Mouse (Mus musculus): Measurements from ENCODE around the gene Tmem131l.

Tmem131l gene

DNA sequence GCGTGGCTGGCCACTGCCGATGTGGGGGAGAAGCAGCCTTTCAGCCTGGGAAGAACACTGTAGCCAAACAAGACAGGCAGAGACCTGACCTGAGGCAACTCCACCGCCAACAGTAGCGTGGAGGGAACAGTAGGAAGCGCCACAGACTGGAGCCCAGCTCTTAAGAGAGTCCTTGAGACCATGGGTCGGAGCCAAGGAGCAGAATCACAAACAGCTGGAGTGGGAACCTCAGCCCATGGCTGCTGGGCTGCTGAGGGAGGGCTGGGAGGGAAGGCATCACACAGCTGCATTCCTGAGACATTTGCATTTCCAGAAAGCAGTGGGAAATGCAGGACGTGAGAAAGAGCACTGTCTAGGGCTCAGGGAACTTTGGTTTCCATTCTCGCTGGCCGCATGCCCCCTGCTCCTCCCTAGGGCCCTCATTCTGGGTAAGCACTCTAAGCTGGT lies 8.8 kb upstream of the Tmem131l start:
- DNase-seq (ENCODE audit: low spot score in 2 of 2): no peak

- no peak for DNase-seq (ENCODE audit: low spot score in 2 of 2)
These were observed 6.2 kb upstream of the Tmem131l start for GRCm38 (mm10) chr3:84046206-84046605.

DNA sequence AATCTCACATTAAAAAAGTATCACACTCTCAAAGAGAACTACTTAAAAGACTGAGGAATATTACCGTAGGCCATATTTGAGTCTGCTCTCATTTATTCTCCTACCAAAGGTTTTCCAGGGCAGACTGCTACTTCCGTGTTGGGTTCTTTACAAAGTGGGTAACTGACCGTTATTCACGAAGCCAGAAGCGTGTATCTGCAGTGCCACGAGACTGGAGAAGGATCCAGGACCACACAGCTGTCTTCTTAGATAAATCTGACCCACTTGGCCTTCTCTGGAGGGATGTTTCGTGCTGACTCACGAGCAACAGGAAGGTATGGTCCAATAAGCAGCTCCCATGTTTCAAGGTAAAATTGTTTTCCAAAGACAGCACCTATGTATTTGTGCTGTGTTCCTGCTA lies 1.8 kb upstream of the Tmem131l start:
- no peak for DNase-seq (ENCODE audit: low spot score in 2 of 2)

DNA sequence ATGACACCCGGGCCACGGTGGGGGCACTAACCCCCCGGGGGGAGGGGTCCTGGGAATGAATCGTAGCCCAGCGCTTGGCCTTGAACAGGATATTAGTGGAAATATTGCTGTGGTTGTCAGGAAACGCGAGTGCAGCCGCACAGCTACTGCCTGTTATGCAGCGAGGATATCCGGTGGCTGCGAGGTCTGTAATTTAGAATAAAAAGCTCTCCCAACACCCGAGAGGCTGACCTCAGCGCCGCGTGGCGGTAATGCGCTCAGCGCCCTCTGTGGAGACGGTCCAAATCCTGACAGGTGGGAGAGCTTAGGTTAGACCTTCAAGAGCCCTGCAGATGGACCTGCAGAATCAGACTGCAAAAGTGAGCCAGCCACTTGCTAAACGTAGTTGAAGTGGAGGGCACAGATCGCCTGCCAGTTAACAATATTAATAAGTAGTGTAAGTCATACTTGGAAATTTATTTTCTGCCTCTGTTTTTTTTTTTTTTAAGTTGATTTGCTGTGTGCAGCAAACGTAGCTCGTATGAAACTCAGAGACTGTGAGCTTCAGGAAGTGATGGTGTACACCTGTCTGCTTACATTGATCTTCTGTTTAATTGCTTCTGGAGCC lies 604 bp upstream of the Tmem131l start:
- peak; percentile 18 to 47 for DNase-seq (ENCODE audit: low spot score in 2 of 2)

- peak; percentile 58 to 61 for DNase-seq (ENCODE audit: low spot score in 2 of 2)
These were observed 862 bp downstream of the Tmem131l start for GRCm38 (mm10) chr3:84038981-84039645.

DNA sequence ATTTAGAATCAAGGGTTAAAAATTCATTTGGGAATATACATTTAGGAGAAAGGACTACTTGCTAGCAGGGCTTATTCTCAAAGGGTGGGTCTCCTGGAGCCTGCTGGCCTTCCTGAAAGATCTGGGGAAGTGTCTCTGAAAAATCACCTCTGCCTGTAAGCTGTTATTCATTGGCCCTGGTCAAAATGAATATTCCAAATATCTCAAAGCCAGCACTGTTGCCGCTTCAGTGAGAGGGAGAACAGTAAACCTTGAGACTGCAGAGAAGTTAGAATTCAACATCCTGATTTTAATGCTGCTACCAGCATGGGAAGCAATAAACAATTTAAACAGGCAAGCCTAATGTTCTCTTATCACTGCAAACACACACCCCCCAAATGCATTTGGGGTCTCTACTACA lies 1.8 kb downstream of the Tmem131l start:
- DNase-seq (ENCODE audit: low spot score in 2 of 2): no peak

DNA sequence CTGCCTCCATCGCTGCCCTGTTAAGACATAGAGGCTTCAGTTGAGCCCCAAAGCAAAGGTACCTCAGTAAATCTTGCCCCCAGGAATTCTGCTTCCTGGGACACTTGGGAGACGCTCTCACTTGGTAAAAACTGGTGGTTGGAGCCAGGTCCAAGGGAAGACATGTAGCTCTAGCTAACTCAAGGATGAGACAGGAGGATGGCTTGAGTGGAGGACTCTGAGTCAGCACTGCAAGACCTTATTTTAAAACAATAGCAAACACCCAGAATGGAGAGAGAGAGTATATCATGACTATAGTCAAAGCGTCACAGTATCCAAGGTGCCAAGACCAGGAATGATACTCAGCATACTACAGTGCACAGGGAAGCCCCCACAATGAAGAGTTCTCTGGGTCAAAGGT lies 2.4 kb downstream of the Tmem131l start:
- DNase-seq (ENCODE audit: low spot score in 2 of 2): no peak

- DNase-seq (ENCODE audit: low spot score in 2 of 2): no peak
These were observed 3.1 kb downstream of the Tmem131l start for GRCm38 (mm10) chr3:84036866-84037265.

DNA sequence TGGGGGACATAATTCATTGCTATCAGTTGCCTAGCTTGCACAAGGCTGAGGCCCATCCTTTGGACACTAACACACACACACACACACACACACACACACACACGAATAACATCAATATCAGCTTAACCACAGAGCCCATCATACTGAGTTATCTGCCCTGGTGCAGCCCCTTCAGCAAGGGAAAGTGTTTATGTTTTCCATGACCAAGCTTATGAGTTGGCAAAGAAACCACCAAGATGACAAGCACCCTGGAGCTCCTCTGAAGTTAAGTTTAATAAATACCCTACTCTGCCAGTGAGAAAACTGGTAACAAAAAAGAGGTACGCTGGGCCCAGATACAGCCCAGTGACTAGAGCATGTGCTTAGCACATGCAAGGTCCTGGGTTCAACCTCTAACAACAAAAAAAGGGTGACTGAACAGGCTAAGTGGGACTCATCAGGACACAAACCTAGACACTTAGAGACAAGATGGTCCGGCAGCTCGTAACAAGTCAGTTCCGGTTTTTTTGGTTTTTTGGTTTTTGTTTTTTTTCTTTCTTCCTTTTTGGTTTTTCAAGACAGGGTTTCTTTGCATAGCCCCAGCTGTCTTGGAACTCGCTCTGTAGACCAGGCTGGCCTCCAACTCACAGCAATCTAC lies 4.1 kb downstream of the Tmem131l start:
- DNase-seq (ENCODE audit: low spot score in 2 of 2): no peak

DNA sequence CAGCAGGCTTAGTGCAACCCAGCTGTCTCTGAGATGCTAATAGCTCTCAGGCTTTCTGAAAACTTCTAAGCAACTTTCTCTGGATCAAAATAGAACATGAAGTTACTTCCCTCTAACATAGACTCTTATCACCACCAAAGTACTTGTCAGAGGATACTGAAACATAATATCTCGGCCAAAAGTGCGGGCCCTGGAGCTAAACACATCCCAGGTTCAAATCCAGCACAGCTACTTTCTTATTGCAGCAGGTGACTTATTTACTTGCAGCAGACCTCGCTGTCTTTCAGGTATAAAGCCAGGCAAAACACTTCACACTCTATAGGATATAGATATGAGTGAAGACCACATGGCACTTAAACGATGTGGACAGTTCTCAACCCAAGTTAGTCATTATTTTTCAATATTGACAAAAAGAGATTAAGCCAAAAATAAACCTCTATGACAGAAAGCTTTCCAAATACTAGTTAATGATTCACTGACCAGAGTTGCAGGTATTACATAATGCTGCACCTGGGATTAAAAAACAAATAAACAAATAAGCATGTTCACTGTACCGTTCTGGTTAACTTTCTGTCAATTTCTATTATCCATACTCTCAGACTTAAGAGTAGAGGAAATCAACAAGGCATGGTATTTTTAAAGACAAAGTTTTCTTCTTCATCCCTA lies 5.7 kb downstream of the Tmem131l start:
- DNase-seq (ENCODE audit: low spot score in 2 of 2): no peak

DNA sequence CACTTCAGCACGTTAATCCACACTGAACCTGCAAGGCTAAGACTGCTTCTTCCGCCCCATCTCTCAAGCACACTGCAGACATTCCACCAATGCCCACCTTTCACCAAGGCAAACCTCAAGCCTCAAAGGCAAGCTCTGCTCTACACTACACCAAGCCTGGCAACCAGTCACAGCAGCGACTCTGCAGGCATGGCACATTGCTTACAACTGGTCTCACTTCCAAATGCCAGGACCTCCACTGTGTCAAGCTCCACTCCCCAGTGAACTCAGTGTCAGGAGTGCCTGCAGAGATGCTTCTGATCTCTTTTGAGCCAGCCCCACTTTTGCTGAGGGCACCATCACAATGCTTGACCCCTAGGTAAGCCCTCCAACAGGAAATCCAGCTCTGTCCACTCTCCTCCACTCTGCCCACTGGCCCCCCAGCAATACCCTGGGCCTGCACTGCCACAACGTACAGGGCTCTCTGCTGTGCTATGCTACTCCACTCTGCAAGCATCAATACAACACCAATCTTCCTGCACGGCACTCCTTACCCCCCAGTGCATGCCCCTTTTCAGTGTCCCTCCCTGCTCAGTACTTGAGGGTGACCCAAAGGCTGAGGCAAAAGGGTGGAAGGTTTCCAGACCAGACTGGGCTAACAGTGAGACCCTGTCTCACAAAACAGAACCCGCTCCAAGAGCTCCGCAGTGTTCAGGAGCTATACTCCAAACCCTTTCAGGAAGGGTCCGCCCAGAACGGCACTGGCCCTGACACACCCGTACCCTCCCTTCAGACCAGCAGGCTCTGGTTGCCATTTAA lies 6.8 kb downstream of the Tmem131l start:
- no peak for DNase-seq (ENCODE audit: low spot score in 2 of 2)

- no peak for DNase-seq (ENCODE audit: low spot score in 2 of 2)
These were observed 7.6 kb downstream of the Tmem131l start for GRCm38 (mm10) chr3:84032419-84032818.

GRCm38 (mm10) chr3:84031216-84031615 lies 8.8 kb downstream of the Tmem131l start:
- no peak for DNase-seq (ENCODE audit: low spot score in 2 of 2)

DNA sequence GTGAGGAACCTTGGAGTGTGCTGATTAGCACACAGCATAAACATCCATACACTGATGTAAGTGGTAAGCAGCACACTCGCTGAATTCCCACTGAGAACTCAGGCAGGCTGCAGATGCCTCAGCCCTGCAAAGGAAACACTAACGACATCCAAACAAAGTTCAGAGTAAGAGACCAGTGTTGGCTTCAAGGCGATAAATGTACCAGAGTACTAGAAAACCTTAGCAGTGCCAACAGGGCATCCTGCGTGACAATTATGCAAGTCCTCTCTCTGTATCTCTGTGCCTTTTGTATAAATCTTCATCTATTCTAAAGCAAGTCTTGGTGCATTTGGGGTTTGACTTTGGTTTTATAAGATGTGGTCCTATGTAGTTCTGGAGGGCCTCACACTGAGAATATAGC lies 11.0 kb downstream of the Tmem131l start:
- no peak for DNase-seq (ENCODE audit: low spot score in 2 of 2)

DNA sequence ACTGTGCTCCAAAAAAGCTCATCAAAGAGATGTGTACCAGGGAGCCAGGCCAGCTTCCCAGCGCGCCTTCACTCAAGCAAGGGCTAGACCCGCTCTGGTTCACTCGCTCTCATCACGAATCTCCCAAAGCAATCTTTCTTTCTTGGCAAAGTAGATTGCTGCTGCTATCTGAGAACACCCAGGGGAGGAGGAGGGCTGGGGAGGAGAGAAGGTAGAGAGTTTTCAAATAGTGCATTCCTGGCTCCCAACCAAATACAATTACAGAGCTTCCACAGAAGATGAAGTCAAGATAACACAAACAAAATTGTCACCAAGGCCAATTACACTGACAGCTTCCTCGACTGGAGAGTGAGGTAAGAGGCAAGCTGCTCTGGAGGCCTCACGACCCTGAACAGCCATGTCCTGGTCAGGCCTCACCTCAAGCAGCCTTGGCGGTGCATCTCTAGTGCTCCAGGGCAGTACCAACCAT lies 12.2 kb downstream of the Tmem131l start:
- DNase-seq (ENCODE audit: low spot score in 2 of 2): no peak

DNA sequence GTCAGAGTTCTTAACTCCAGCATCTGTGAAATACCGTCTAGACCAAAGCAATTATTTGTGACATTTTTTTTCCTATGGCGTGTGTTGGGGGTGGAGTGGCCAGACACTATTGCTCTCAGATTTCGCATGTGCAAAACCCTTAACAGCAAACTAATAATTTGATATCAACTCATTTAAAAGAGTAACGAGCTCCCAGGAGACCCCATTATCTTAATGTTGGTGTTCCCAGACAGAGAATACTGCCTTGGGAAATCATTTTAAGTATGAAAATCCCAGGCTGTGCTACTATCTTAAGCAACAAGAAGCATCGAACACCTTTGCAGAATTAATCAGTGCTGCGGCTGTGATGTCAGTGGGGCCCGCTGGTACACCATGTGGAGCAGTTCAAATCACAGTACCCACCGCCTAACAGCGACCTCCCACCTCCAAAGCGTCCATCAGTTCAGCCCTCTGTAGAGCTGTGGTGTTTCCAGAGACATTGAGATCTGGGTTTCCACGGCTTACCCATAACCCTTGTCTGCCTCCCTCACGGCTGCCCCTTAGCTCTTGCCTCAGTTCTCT lies 15.4 kb downstream of the Tmem131l start:
- no peak for DNase-seq (ENCODE audit: low spot score in 2 of 2)

DNA sequence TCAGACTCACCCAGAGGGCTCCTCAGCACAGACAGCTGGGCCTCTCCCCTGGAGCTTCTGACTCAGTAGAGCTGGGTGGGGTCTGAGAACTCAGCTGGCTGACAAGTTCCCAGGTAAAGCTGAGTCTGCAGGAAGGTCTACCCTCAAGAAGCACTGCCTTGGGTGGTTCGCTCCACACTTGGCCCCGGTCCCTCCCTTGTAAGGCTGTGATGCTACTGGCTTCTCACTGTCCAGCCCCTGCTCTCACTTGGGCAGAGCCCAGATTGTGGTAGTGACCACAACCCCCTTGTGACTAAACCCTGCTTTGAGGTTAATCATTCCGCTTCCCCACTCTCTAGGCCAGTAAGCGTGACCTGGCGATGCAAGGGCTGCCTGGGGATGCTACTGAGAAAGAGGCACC lies 17.3 kb downstream of the Tmem131l start:
- DNase-seq (ENCODE audit: low spot score in 2 of 2): peak; percentile 42 to 50

GRCm38 (mm10) chr3:84022201-84022584 lies 17.8 kb downstream of the Tmem131l start:
- no peak for DNase-seq (ENCODE audit: low spot score in 2 of 2)

DNA sequence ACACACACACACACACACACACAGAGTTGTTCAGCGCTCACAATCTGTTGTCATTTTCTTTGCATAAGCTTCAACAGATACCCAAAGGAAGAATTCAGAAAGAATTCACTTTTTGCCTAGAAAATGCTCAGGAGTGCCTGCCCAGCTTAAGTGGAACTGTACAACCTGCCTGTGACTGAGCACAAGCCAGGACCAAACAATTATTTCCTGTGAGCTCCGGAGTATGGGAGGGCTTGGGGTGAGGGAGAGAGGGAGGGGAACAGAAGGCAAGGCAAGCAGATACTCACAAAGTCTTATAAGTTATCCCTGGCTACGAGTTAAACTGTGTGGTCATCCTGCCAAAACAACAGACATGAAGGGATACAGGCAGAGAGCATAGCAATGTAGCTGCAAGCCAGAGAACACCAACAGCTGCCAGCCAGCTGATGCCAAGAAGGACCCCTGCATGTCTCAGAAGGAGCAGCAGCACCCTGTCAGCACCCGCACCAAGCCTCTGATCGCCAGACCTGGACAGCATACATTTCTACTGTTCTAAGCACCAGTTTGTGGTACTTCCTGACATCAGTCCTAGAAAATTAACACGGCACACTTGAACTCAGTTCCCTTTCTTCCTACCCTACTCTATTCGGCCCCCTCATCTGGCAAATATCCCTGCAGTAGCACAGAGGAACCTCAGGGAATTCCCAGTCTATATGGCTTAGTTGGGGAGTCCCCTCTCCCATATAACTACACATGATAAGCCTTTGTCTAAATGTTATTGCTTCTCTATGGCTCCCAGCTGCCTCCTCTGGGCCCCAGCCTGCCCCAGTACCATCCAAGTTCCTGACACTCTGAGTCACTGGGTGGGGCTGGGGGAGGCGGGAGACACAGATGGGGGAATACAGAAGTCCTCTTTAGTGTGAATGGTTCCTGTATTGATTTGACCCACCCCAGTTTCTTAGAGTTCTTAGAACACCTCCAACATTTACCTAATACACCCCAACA lies 18.5 kb downstream of the Tmem131l start:
- peak in 1 of 2 experiments; percentile 23 for DNase-seq (ENCODE audit: low spot score in 2 of 2)

DNA sequence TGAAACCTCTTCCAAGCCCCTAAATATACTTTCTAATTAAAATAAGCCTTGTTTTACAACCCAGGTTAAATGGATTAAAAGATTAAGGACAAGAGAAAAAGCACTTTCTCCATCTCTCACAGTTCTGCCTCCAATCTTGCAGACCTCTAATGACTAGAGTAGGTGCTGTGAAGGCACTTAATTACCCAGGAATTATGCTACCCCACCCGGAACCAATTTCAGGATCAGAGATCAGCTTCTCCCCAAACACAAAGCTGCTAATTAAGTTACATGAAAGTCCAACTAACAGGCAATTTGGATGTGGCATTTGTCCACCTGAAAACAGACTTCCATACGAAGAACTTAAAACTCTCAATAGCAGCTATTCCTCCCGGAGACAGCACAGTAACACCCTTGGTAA lies 19.4 kb downstream of the Tmem131l start:
- no peak for DNase-seq (ENCODE audit: low spot score in 2 of 2)
